Mouse (Mus musculus) brain, embryonic 14.5 days (tissue): ENCODE measurements around the gene Daam2.

Source experiments
- CTCF ChIP-seq: fragments of 200-500 bp; IDR thresholded peaks from 2 replicates; pipeline ENCODE4 v1.5.1; 2012; ENCODE audit warnings: inconsistent platforms, mild to moderate bottlenecking, moderate library complexity, borderline replicate concordance; ENCODE audit not compliant: insufficient read depth, insufficient read length; ENCODE audit errors: extremely low read depth
- POLR2A ChIP-seq: fragments of 200-500 bp; IDR thresholded peaks from 2 replicates; pipeline ENCODE4 v1.6.1; 2012; ENCODE audit warnings: mild to moderate bottlenecking, inconsistent platforms, borderline replicate concordance; ENCODE audit not compliant: poor library complexity, insufficient read depth, insufficient read length, severe bottlenecking; ENCODE audit errors: extremely low read depth

DNA sequence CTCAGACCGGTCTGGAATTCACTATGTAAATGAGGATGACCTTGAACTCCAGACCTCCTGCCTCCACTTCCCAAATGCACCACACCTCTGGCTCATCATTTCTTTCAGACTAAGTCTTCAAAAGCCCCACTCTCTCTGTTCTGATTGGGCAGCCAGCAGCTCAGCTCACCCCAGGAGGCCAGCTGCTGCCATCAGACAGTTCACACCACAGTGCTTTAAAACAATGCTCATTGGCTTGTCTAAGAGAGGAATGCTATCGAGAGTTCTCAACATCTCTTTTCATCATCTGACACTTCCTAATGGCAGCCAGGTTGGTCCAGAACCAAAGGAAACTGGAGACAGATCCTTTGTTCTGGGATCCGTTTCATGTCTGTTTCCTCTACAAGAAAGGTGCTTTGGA is 66.0 kb downstream of the Daam2 start:
- TF ChIP-seq CTCF = no peak
- no peak for TF ChIP-seq POLR2A
